12 mouse cellular contexts compared by ENCODE assay signal in the genomic region with DNA sequence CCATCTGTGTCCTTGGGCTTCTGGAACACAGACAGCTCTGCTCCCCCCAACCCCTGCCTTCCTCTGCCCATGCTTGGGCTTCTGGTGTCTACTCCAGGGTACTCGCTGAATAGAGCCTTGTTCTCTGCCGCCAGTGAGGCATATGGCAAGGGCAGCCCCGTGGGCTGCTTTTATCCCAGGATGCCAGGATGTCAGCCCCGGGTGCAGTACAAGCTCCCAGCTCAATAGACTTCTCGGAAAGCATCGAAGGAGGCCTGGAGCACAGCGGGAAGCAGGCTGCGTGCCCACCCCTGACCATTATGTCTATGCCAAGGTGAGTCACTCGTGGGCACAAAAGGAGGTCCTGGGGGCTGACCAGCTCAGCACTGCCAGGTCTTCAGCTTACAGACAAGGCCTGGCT. TPM values are rescaled to one million over a fixed set of nuclear protein-coding genes. Genes with fewer than 3 reads are reported as not detected.
DNase-seq lines count a peak whose midpoint lies in the region.
"Had no signal": no experiment of that assay in that cellular context is flagged by ENCODE, and none has a peak within 500 bp of the region (broad histone marks: within the 10 kb centered on the region; RNA-seq: fewer than 3 reads in every experiment).

No protein-coding gene starts in this region.

- H3K4me3 ChIP-seq in heart, embryonic 10.5 days, result no peak overlapping the region

- H3K27ac ChIP-seq in heart, embryonic 10.5 days, result peak overlapping the region; percentile 44; the same call in 1 of the 2 replicates
- H3K27ac ChIP-seq: macrophage had no signal

- no peaks in the 10 kb centered on the region for H3K36me3 ChIP-seq in heart, embryonic 10.5 days

- H3K9me3 ChIP-seq in heart, embryonic 10.5 days, result no peaks in the 10 kb centered on the region

- peaks cover 27% of the 10 kb centered on the region for H3K4me1 ChIP-seq in heart, embryonic 10.5 days

- peaks cover 70% of the 10 kb centered on the region for H3K27me3 ChIP-seq in heart, embryonic 10.5 days (ENCODE audit: insufficient read depth, poor library complexity, severe bottlenecking)

- no peak for DNase-seq in heart, embryonic 10.5 days (ENCODE audit: low spot score)
- DNase-seq in heart, adult 8-10 months (ENCODE audit: low spot score), result no peak
- peak; percentile 95 for DNase-seq in Muller cell, postnatal 12 days (ENCODE audit: inconsistent ontology term)
- DNase-seq in cerebellum, adult 9-11 months, result peak; percentile 84
- peak; percentile 72 to 78 for DNase-seq in layer of hippocampus, postnatal 10 days (ENCODE audit: low spot score in 2 of 2)
- no peak for DNase-seq in gastrocnemius, adult 8-10 months (ENCODE audit: low spot score in 2 of 2)
- no peak for DNase-seq in thymus, postnatal 25 days
- DNase-seq in liver, result no peak

- 79% methylated on average over 9 of the region's 9 CpGs for WGBS in heart, embryonic 10.5 days

RNA-seq across cellular contexts. Expression of a gene that starts 2.3 kb away (rescaled TPM):
- 0.05 and 0.09 TPM in 2 replicates for polyA plus RNA-seq in heart, embryonic 10.5 days (2016; fragmentation: Nextera tagmentation; extraction: Ambion mirVana)
- total RNA-seq in heart, adult 8-10 months (2022), result under 1 TPM; 0.09 to 0.38 (median 0.27) TPM
- total RNA-seq in layer of hippocampus, postnatal 10 days (2021), result 100 to 1,000 TPM; 273 to 295 TPM
- total RNA-seq in gastrocnemius, adult 8-10 months (2022), result under 1 TPM in 2 of 4 experiments, not detected in 2; 0.11 to 0.36 TPM
- polyA plus RNA-seq: macrophage had no signal

RNA-seq across cellular contexts. Expression of a gene that starts 13.4 kb away (rescaled TPM):
- polyA plus RNA-seq in heart, embryonic 10.5 days (2016; fragmentation: Nextera tagmentation; extraction: Ambion mirVana), result not detected in 2 replicates
- total RNA-seq in heart, adult 8-10 months (2022), result not detected
- not detected for total RNA-seq in layer of hippocampus, postnatal 10 days (2021)
- not detected for total RNA-seq in gastrocnemius, adult 8-10 months (2022)
- polyA plus RNA-seq: heart, embryonic 16.5 days; kidney, embryonic 14.5 days; limb, embryonic 14.5 days; macrophage had no signal

RNA-seq across cellular contexts. Expression of a gene that starts 17.4 kb away (rescaled TPM):
- 0.62 and 0.93 TPM in 2 replicates for polyA plus RNA-seq in heart, embryonic 10.5 days (2016; fragmentation: Nextera tagmentation; extraction: Ambion mirVana)
- total RNA-seq in heart, adult 8-10 months (2022), result under 1 TPM in 3 of 4 experiments, not detected in 1; 0.30 to 0.35 (median 0.34) TPM
- 1 to 10 TPM; 1.1 to 1.4 TPM for total RNA-seq in layer of hippocampus, postnatal 10 days (2021)
- not detected for total RNA-seq in gastrocnemius, adult 8-10 months (2022)
- polyA plus RNA-seq: macrophage had no signal

RNA-seq across cellular contexts. Expression of a gene that starts 17.6 kb away (rescaled TPM):
- polyA plus RNA-seq in heart, embryonic 10.5 days (2016; fragmentation: Nextera tagmentation; extraction: Ambion mirVana), result 206 and 238 TPM in 2 replicates
- 10 to 100 TPM; 33.4 to 37.9 (median 35.2) TPM for total RNA-seq in heart, adult 8-10 months (2022)
- 100 to 1,000 TPM; 105 to 117 TPM for total RNA-seq in layer of hippocampus, postnatal 10 days (2021)
- total RNA-seq in gastrocnemius, adult 8-10 months (2022), result 10 to 100 TPM; 19.9 to 25.3 (median 23.8) TPM

RNA-seq across cellular contexts. Expression of a gene that starts 26.5 kb away (rescaled TPM):
- 7.7 and 12.1 TPM in 2 replicates for polyA plus RNA-seq in heart, embryonic 10.5 days (2016; fragmentation: Nextera tagmentation; extraction: Ambion mirVana)
- total RNA-seq in heart, adult 8-10 months (2022), result under 1 TPM in 3 of 4 experiments, not detected in 1; 0.08 to 0.37 (median 0.13) TPM
- 1 to 10 TPM; 2.6 TPM for total RNA-seq in layer of hippocampus, postnatal 10 days (2021)
- total RNA-seq in gastrocnemius, adult 8-10 months (2022), result not detected

Comparison
In these comparisons a context has a peak if more than half of its experiments do, and no peak if none do; other contexts are left out.
1. DNase-seq: peak in Muller cell, postnatal 12 days (single experiment), cerebellum, adult 9-11 months (single experiment) and layer of hippocampus, postnatal 10 days (2 of 2); none in heart, embryonic 10.5 days (single experiment), heart, adult 8-10 months (single experiment), gastrocnemius, adult 8-10 months (0 of 2), thymus, postnatal 25 days (single experiment) and liver (single experiment).
2. RNA of a gene that starts 2.3 kb away (total RNA-seq): 273 to 295 TPM in layer of hippocampus, postnatal 10 days; 0.09 to 0.38 TPM in heart, adult 8-10 months and 0.11 to 0.36 TPM in gastrocnemius, adult 8-10 months; every median in the first group is over 100 times any median in the second.